Mouse (Mus musculus) cerebellum, postnatal 36 days (tissue): ENCODE results near the gene Zfp598.
"Not testable (repeated sequence)": the region's sequence is repeated elsewhere in the genome, so short reads cannot be mapped to it uniquely, and the experiment has no call there.

ENCODE experiments used
- DNase-seq, 2 experiments: peaks; one replicate each; pipeline ENCODE4 v3.0.0; 2021 to 2022; ENCODE audit warnings: mixed read lengths in 2 of 2

Zfp598 gene

DNA sequence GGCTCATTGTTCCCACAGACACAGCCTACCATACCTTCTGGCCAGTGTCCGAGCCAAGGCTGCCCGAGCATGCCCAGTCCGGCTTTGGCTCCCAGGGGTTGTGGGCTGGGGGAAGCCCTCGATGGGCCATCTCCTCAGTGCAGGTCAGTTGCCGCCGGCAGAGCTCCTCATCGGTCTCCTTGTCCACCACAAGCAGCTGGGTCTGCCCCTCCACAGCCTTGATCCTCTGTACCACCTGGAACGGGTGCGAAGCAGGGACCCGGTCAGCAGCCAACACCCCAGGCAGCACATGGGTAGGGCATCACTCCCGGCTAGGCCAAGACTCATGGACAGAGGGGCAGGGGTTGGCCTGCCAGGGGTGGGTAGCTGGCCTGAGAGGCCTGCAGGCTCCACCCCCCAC is 22.0 kb upstream of the Zfp598 start:
- DNase-seq, result peak in 1 of 2 experiments; percentile 39

DNA sequence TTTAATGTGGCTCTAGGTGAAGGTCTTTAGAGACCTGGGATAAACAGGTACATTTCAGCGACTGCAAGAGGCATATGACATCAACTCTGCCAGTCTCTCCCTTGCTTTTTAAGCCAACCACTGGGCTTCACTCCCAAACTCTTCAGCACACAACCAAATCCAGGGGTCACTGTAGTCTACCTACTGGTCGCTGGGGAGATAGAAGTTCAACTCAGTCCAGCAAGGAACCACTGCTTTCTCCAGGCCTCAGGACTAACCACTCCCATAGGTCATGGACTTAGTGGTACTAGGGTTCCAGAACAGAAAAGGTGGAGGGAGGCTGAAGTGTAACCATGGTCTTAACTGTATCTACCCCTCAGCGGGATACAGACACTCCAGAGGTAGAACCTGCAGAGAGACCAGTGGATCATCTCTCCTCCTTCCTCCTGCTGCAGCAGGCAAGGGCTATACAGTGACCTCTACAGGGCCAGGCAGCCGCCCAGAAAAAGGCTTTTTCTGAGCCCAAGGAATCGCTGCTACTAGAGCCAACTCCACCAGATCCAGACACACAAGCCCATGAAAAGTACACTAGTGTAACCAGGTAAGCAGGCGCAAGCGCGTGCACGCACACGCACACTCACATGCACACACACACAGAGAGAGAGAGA is 20.6 kb upstream of the Zfp598 start:
- DNase-seq, result peak; percentile 51 to 56

DNA sequence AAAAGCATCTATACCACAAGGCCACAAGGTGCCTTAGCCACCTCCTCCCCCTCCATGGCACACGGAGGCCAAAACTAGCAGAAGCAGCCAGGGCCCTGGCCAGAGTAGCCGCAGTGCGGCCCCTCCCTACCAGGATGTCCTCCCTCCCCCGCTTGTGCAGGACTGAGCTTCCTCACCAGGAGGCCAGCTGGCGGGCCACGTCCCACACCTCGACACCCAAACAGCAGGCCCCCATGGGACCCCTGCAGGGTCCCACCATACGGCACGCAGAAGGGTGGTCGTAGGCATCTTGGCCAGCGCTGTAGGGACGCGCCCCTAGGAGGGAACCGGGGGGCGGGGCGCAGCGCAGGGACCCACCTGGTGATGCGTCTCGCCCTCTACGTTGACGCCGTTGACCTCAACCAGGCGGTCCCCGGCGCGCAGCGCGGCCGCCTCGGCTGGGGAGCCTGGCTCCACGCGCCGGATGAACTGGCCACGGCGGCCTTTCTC is 19.9 kb upstream of the Zfp598 start:
- peak; percentile 68 to 72 for DNase-seq

DNA sequence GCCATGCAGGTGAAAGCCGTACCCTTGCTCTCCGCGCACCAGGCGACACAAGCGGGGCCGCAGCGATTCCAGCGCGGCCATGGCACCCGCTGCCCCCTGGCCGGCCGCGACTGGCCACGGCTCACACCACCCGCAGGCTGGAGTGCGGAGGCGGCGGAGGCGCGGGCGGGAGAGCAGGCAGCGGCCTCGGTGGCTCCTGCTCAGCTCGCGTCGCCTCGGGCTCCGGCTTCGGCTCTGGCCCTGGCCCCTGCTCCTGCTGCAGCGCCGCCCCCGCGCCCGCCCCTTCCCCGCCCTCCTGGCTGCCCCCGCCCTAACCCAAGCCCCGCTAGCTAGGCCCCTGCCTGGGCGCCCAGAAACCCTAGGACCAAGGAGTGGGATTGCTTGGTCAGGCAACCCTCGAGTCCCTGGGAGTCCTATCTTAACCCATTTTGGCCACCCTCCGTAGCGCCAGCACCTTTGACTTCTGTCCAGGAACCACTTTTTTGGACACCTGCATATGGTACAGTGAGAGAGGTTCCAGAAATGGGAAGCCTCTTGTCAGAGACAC is 19.3 kb upstream of the Zfp598 start, which contains the start of gene Slc9a3r2:
Slc9a3r2 (minus strand) TSS at position 258 of the 547 bp plus-strand sequence.
- peak; percentile 74 to 76 for DNase-seq

DNA sequence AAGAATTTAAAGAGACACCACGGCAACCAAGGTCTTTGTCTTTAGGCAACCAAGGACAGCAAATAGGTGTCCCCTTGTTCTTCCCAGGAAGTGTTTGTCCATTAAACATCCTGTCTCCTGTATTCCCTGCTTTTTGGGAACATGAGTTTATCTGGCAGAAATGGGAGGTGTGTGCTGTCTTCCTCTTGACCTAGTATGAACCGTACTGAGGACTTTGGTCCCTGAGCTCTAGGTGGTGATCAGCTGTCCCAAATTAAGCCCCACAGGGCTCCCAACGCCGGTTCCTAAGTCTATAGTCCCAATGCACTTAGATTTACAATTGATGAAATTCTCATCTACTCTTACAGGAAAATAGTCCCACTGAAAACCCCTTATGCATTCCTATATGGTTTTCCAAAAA is 18.7 kb upstream of the Zfp598 start:
- DNase-seq, result no peak

DNA sequence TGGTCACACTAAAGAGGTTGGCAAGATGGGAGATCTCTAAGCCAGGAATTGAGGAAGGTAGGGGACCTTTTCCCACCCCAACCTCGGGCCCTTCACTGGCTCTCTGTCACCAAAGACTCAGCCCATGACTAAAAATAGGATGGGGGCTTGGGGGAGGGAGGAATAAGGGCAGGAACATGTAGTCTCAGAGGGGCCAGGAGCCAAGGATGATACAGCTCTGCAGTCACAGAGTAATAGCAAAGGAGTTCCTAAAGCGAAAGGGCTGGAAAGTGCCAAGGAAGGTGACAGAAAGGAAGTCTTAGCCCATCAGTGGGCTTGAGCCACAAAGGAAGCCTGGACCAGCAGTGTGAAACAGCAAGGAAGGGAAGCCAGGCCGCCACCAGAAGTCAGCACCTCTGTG is 17.7 kb upstream of the Zfp598 start:
- DNase-seq, result no peak

DNA sequence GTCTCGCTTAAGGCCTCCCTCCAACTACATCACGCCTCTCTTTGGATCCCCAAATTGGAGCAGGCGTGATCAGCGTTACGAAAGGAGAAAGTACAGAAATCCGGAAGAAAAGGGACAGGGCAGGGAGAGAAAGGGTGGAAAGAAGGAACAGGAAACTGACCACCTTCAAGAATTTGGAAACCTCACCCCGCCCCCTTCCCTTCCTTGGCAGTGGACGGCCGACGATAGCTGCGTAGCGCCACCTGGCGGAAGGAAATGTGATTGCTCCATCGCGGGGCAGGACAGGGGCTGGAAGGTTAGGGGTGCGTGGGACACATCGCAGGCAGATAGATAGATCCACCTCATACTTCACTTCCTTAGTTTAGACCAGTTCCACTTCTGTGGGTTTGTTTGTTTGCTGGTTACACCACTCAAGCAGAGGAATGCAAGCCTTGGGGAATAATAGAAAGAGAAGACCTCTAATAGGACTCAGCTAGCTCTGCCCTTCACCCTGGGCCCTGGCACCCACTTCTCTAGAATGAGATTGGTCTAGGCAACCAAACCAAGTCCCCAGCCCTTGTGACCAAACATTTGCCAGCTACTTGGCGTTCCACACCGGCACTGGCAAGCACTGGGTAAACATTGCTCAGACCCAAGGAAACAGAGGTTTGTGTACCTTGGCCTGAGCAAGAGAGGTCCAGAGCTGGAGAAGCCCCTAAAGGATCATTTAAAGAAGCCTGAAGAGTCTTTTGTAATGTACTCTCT is 15.3 kb upstream of the Zfp598 start:
- peak; percentile 77 to 80 for DNase-seq

DNA sequence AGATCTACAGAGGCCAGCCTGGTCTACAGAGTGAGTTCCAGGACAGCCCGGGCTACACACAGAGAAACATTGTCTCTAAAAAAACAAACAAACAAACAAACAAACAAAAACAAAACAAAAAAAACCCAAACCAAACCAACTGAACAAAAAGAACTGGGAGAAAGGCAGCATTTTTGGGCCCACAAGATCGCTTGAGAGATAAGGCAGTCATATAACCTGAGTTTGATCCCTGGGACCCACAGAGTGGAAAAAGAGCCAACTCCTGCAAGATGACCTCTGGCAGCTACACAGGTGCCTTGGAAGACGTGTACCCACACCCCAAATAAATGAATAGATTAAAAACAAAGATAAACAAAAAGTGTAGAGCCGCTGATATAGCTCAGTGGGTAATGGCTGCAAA is 14.5 kb upstream of the Zfp598 start:
- DNase-seq, result no peak

DNA sequence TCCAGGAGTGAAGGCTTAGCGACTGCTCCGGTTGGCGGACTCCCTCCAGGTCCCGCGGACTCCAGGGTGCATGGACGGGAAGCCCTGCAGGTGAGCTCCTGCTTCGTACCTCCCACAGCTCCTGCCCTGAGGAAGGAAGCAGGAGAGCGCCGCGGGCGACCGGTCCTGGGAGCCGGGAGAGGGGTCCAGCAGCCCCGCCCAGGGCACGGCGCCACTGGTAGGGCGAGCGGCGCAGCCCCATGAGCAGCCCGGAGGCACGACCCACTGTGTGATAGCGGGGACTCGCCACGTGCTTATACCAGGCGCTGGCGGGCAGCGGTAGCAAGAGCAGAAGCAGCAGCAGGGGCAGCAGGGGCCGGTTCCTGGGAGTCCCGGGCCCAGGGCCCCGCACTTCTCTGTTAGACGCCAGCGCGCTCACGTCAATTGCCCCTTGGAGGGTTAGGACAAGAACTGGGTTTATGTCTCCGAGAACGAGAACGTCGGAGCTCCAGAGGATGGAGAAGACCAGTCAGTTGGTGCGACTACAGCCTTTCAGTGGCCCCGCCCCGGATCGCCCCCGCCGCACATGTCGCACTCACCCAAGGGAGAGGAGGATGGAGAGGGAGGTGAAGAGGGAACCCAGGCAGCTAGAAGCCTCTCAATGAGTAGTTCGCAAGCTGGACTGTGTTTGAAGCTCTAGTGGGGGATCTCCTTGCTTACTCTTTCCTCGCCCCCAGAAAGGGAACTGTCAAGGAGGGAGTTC is 11.3 kb upstream of the Zfp598 start, which contains the start of gene Npw:
Npw (minus strand) TSS at position 441 of the 742 bp plus-strand sequence.
- no peak for DNase-seq

DNA sequence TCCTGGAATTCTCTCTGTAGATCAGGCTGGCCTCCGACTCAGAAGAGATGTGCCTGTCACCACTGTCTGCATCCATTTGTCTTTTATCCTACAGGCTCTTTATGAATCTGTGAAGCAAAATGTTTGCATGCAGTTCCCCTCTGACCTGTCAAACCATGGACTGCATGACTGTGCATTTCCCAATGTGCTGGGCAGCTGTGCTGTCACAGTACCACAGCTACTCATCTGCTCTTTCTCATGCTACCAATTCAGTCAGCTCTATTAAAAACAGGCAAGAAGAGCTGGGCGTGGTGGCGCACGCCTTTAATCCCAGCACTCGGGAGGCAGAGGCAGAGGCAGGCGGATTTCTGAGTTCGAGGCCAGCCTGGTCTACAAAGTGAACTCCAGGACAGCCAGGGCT is 2.5 kb upstream of the Zfp598 start:
- DNase-seq, result not testable (repeated sequence)

DNA sequence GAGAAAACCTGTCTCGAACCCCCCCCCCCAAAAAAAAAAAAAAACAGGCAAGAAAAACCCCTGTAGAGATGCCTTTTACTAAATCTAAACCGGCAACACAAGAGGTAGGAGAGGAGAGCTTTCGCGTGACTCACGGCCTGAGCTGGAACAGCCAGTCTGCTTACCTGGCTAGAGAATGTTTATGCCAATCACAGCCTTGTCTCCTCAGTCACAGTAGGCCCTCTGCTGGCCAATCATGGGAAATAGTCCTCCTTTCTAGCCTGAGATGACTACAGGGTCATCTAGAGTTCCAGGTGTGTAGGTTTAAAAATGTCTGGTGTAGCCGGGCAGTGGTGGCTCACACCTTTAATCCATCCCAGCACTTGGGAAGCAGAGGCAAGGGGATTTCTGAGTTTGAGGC is 2.1 kb upstream of the Zfp598 start:
- peak; percentile 75 to 79 for DNase-seq

DNA sequence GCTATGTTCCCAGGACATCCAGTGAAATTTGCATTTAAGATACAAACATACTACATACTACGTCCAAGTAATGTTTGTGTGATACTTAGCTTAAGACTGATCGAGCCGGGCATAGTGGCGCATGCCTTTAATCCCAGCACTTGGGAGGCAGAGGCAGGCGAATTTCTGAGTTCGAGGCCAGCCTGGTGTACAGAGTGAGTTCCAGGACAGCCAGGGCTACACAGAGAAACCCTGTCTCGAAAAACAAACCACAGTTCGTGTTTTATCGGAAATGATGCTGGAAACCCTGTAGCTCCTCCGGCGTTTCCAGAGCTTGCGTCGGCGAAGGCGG is 308 bp upstream of the Zfp598 start:
- DNase-seq, result not testable (repeated sequence)

DNA sequence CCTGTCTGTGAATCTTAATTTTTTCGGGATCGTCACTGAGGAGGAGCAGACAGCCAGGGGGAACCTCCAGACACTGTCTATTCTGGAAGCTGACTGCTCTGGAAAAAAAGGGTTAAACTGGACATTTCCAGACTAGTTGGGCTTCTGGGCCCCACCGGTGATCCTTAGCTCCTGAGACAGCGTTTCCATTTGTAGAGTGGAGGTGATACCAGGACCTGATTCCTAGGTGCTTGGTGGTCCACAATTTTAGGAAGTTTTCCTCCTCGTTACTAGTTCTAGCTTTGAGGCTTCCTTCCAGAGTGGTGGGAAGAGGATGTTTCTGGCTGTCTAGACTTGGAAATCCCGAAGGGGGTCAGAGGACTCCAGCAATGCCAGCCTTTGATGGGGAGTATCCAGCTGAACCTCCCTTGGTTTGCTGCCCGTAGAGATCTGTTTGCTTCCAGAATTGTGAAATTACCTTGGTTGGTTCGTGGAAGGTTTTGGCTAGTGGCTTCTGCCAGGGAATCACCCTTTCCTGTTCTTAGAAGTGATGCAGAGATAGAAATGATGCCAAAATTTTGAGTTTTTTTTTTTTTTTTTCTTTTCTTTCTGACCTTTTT is 858 bp downstream of the Zfp598 start:
- no peak for DNase-seq

DNA sequence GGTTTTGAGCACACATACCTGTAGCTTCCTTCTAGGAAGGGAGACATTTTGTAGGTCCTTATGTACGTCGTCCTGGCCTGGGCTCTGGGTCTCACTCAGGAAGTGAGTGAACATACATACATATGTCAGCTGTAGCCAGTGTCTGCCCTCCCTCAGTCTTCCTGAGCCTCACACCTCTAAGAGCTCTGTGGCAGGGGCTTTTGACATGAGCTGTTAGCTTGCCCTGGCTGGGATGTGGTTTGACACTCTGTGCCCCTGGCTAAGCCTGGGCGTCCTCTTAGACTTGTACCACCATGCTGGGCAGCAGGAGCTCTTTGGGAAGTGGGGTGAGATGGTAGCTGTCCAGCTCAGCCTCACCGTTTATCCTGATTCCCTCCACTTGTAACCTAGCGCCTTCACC is 1.9 kb downstream of the Zfp598 start:
- DNase-seq, result no peak

DNA sequence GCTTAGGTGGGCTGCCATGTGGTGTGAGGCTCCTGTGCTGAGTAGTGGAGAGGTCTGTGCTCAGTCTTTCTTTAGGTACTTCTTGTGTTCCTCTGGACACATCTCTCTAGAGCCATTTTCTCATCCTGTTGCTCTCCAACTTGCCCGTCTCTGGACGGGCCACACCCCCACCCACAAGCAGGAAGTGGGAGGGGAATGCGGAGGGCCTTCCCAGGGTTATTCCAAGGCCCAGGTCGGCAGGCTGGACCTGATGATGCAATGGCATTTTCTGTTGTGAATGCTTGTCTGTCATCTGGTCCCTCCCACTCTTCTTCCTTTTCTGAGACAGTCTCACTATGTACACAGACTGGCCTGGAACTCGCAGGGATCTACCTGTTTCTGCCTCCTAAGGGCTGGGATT is 2.7 kb downstream of the Zfp598 start:
- no peak for DNase-seq

DNA sequence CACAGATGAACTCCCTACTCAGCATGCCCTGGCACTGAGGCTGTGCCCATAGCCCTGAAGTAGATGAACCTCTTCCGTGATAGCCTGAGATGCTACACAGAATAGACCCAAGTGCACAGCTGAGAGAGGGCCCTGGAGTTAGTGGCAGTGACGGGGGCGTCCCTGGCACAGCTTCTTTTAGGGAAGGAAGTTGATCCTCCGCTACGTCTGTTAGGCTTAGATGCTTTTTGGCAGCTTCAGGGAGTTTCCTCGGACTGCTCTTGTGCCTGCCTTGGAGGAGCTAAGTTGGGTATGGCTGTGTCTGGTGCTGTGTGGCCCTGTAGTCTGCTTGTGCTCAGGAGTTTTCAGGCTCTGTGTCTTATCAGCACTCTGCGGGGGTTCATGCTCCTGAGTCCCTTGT is 4.8 kb downstream of the Zfp598 start:
- DNase-seq, result no peak

DNA sequence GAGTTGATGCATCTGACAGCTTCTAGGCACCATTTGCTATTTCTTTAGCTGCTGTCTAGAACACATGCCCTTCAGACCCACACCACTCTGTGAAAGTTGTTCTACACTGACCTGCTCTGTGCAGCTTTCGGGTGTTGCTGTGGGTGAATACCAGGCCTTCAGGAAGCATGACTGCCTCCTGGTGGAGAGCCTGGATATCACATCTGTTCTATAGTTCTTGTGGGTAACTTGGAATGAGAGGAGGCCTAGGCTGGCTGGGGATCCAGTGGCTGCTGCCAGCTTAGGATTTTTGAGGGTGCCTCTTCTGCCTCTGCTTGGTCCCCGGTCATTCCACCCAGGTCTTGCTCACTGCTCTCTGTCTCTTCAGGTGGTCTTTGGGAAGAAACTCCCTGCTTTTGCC is 6.7 kb downstream of the Zfp598 start:
- DNase-seq, result peak; percentile 70 to 76

DNA sequence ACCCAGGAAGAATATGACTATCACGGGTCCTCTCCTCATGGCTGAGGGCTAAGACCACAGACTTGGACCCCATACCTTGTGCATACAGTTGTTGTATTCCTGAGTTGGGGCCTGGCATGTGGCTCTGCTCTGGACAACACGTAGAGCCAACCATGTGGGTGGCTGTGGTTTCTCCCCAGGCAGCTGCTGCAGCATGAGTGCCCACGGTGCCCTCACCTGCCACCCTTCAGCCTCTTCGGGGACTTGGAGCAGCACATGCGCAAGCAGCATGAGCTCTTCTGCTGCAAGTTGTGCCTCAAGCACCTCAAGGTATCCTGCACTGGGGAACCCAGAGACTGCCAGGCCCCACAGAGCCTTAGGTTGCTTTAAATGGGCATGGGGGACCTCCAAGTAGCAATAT is 7.4 kb downstream of the Zfp598 start:
- DNase-seq, result no peak

DNA sequence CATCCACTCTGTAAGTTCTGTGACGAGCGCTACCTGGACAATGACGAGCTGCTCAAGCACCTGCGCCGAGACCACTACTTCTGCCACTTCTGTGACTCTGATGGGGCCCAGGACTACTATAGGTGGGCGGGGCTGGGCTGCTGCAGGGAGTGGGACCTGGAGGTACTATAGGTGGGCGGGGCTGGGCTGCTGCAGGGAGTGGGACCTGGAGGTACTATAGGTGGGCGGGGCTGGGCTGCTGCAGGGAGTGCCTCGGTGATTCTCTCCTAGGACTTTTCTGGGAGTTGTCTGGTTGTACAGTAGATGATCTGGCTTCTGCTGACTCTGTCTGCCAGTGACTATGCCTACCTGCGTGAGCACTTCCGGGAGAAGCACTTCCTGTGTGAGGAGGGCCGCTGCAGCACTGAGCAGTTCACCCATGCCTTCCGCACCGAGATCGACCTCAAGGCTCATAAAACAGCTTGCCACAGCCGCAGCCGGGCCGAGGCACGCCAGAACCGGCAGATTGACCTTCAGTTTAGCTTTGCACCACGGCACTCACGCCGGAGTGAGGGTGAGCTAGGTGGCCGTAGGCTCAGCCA is 8.1 kb downstream of the Zfp598 start:
- no peak for DNase-seq

DNA sequence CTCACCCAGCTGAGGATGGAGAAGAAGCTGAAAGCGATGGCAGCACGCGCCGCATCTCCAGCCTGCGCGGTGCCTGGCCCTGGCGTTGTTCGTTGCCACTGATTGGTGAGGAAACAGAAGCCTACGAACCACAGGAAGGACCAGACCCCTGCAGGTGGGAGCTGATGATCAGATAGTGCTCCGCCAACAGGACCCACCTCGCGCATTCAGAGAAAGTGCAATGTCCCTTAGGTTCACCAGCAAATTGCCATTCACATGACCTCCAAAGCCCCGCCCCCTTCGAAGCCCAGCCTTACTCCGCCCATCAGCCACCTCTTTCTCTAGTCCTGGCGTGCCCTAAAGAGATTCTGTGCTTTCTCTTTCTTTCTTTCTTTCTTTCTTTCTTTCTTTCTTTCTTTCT is 17.0 kb downstream of the Zfp598 start:
- no peak for DNase-seq

DNA sequence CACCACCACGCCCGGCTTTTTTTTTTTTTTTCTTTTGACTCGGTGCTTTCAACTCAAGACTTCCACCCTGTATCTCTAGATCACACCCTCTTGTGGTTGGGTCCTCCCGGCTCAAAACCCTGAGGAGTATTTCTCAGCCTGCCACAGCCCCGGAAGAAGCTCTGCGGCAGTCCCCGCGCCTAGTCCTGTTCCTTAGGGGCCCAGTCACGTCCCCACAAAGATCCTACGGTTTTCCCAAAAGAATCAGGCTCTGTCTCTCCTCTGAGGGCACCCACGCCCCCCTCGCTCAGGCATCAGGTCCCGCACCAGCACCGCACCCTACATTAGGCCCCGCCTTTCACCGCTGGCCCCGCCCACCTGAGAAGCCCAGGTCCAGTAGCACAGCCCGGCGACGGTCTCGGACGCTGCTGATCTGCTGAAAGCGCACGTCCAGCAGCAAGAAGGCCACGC is 17.7 kb downstream of the Zfp598 start:
- DNase-seq, result peak; percentile 34 to 46

DNA sequence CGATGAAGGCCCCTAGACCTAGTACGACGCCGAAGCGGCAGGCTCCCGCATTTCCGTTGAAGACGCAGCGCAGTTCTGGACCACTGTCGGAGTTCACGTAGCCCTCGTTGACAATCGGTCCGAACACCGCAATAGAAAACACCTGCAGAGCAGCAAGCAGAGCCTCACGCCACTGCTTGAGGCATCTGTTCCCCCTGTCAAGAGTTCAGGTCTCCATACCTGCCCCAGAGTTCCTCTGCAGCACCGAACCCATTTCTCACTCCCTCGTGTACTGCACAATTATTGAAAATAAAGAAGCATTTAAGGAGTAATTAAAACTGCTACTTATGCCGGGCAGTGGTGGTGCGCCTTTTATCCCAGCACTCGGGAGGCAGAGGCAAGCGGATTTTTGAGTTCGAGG is 18.1 kb downstream of the Zfp598 start:
- no peak for DNase-seq
